Mouse (Mus musculus) lung, adult 2 months (tissue): ENCODE results near the gene Jph3.

Experiments used
- CTCF ChIP-seq: fragments of 200-500 bp; IDR thresholded peaks from 2 replicates; pipeline ENCODE4 v1.5.1; 2011; ENCODE audit warnings: mild to moderate bottlenecking, low read length, control low read depth; ENCODE audit not compliant: insufficient read depth
- POLR2A ChIP-seq: fragments of 200-500 bp; IDR thresholded peaks from 2 replicates; pipeline ENCODE4 v1.6.1; 2011; ENCODE audit warnings: low read depth, mild to moderate bottlenecking, control low read depth, low read length, borderline replicate concordance; ENCODE audit errors: extremely low read depth

DNA sequence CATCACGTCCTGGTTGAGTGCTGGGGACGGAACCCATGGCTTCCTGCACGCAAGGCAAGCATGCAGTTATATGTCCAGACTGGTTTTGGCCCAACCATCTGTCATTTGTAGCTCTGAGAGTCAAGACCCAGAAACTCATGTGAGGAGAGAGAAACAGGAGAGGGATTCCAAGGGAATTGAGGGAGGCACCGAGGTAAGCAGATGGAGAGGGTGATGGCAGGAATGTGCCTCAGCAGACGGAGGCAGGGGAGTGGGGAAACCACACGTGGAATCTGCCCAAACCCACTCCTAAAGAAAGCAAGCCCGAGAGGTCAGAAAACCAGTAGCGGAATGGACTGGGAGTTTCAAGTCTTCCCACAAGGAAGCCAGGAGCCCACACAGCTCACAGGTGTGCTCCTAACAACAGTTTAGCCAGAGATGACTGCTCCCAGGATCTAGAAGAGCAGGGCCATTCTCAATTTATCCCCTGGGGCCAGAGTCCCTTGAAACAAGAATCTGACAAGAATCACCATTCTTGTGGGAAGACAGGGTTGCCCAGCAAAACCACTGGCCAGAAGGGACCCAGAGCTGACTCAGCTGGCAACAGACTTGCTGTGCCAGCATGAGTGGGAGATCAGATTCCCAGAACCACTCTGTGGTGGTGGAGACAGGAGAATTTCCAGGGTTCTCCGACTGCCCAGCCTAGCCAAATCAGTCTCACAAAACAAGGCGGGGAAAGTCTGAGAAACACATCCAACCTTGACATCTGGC is 46.2 kb upstream of the Jph3 start:
- no peak for TF ChIP-seq CTCF
- no peak for TF ChIP-seq POLR2A
